Mouse (Mus musculus): ENCODE results near the gene Sez6. TPM values are rescaled to one million over a fixed set of nuclear protein-coding genes. Genes with fewer than 3 reads are reported as not detected.

The Sez6 gene
- polyA plus RNA-seq, 1 experiment from 2014 or later, result 0.15 TPM

DNA sequence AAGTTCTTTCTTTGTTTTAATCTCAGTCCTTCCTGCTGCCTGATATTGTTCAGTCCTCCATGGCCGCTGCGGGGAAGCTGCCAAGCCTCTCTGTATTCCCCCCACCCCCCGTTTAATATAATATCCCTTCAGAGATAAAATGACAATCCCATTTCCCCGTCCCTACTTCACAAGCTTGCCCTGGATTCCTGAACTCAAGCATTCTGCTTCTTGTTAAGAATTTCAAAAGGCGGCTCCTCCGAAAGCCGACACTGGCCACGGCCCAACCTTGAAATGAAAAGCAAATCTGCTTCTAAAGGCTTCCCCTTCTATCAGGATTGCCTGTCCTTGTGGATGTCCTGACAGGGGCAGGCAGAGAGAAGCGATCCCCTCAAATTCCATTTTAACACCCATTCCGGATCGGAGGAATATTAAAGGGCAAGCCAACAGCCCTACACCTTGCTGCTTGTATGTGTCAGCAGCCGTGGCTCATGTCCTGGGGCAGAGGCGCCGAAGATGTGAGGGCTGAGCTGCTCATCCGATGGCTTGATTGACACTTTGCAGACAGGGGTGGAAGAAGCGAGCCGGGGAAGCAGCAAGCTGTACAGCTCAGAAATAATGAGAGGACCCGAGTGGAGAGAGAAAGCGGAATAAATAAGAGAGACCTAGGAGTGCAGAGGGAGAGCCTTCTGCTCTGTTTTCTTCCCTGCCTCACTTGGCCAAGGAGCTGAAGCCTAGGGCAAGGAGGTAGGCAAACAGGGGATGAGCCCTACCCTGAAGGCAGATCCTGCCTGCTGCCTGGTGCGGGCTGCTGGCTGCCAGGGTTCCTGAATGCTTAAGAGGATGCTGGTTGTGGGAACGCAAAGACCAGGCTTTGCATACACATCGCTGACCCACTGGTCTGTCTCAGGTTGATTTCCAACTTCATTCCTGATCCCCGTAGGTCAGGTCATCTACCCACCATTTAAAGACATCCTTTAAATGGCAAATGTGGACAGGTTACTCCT, 33.5 kb upstream of the Sez6 start:
- WGBS, result 15% methylated on average over 23 of the region's 23 CpGs
- no peak for ATAC-seq (ENCODE audit: insufficient number of reproducible peaks, insufficient read depth, low FRiP score, low read depth)
- Histone ChIP-seq H3K27ac (replicated peaks in 1 of 2; ENCODE audit: control insufficient read depth in 1 of 2, insufficient read depth in 1 of 2, low read depth in 2 of 2, low read length in 2 of 2) (no peak overlapping the region), H3K27me3 (ENCODE audit: control insufficient read depth, insufficient read depth, low read length) (0 out of 2 replicates have a peak, but pooled peaks cover 6% of the 10 kb centered on the region), H3K9ac (ENCODE audit: low read length) (peak overlapping the region; percentile 41; the same call in 1 of the 2 replicates), H3K36me3 (ENCODE audit: control insufficient read depth, insufficient read depth, low read length) (no peaks in the 10 kb centered on the region), H3K4me2 (ENCODE audit: low read length) (peak overlapping the region; percentile 57), H3K9me3 (ENCODE audit: control insufficient read depth, low read length) (no peaks in the 10 kb centered on the region), H3K4me3 (ENCODE audit: control insufficient read depth in 1 of 2, insufficient read depth in 1 of 2, low read depth in 1 of 2, low read length in 2 of 2) (peak overlapping the region; percentile 22 to 24; a peak in 3 of 4 replicates), H3K4me1 (ENCODE audit: control insufficient read depth in 2 of 2, insufficient read depth in 2 of 2, low read length in 2 of 2) (peaks cover 22 to 33% of the 10 kb centered on the region in 2 experiments)

DNA sequence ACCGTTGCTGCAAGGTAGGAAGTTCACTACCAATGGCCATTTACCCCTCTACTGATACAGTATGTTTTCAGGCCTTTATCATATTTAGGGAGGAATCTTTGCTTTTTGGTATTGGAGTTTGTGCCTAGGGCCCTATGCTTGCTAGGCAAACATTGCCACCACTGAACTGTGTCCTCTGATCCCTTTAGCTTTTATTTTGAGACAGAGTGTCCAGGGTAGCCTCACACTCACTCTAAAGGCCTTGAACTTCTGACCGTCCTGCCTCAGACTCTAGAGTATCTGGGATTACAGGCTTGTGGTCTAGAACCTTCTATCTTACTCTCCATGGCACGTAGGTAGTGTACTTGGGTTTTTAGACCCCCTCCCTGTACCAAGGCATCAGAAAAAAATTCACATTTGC, 30.4 kb upstream of the Sez6 start:
- Histone ChIP-seq H3K36me3 (ENCODE audit: control insufficient read depth, insufficient read depth, low read length) (no peaks in the 10 kb centered on the region), H3K4me2 (ENCODE audit: low read length) (no peak overlapping the region), H3K4me1 (ENCODE audit: control insufficient read depth in 2 of 2, insufficient read depth in 2 of 2, low read length in 2 of 2) (peaks cover 7 to 16% of the 10 kb centered on the region in 2 experiments; a peak in 3 of 4 replicates), H3K4me3 (ENCODE audit: control insufficient read depth in 1 of 2, insufficient read depth in 1 of 2, low read depth in 1 of 2, low read length in 2 of 2) (no peak overlapping the region), H3K27me3 (ENCODE audit: control insufficient read depth, insufficient read depth, low read length) (0 out of 2 replicates have a peak, but pooled peaks cover 6% of the 10 kb centered on the region), H3K27ac (replicated peaks in 1 of 2; ENCODE audit: control insufficient read depth in 1 of 2, insufficient read depth in 1 of 2, low read depth in 2 of 2, low read length in 2 of 2) (no peak overlapping the region), H3K9me3 (ENCODE audit: control insufficient read depth, low read length) (no peaks in the 10 kb centered on the region), H3K9ac (ENCODE audit: low read length) (no peak overlapping the region)
- 88% methylated on average over 3 of the region's 3 CpGs for WGBS
- ATAC-seq (ENCODE audit: insufficient number of reproducible peaks, insufficient read depth, low FRiP score, low read depth), result no peak

DNA sequence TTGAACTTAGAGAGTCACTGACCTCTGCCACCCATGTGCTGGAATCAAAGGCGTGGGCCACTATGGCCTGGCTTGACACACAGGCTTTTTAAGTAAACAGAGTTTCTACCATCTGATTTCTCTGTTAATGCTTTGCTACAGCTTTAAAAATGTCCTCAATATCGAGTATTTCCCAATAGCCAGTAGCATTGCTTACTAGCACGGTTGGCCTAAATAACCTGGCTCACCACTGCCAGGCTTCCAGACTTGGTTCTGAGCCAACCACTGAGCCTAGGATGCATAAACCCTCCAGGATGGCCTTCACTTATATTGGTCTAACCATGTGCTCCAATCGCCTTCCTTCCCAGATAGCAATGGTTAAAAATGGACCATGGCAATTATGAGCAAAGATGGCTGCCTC, 29.9 kb upstream of the Sez6 start:
- H3K9ac ChIP-seq (ENCODE audit: low read length), result no peak overlapping the region
- peaks cover 7 to 16% of the 10 kb centered on the region in 2 experiments; a peak in 3 of 4 replicates for H3K4me1 ChIP-seq (ENCODE audit: control insufficient read depth in 2 of 2, insufficient read depth in 2 of 2, low read length in 2 of 2)
- 0 out of 2 replicates have a peak, but pooled peaks cover 6% of the 10 kb centered on the region for H3K27me3 ChIP-seq (ENCODE audit: control insufficient read depth, insufficient read depth, low read length)
- H3K9me3 ChIP-seq (ENCODE audit: control insufficient read depth, low read length), result no peaks in the 10 kb centered on the region
- no peak overlapping the region for H3K27ac ChIP-seq (replicated peaks in 1 of 2; ENCODE audit: control insufficient read depth in 1 of 2, insufficient read depth in 1 of 2, low read depth in 2 of 2, low read length in 2 of 2)
- H3K4me3 ChIP-seq (ENCODE audit: control insufficient read depth in 1 of 2, insufficient read depth in 1 of 2, low read depth in 1 of 2, low read length in 2 of 2), result no peak overlapping the region
- no peak overlapping the region for H3K4me2 ChIP-seq (ENCODE audit: low read length)
- 87% methylated on average over 4 of the region's 4 CpGs for WGBS
- no peak for ATAC-seq (ENCODE audit: insufficient number of reproducible peaks, insufficient read depth, low FRiP score, low read depth)
- H3K36me3 ChIP-seq (ENCODE audit: control insufficient read depth, insufficient read depth, low read length), result no peaks in the 10 kb centered on the region

DNA sequence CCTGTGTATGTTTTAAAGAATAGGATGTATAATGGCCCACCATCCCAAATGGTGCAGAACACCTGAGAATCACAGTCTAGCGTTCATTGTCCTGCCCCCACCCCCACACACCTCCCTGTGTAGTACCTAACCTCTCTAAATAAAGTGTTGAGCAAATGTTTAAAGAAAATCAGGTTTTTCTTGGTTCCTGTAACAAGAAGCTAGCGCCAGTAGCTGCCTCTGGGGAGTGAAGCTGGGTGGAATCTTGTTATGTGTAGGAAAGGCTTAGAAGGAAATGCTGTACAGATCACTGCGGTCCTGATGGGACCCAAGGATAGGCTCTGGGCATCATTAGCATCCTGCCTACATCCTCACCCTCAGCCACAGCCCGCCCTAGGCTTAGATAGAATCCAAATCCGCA, 29.2 kb upstream of the Sez6 start:
- H3K27me3 ChIP-seq (ENCODE audit: control insufficient read depth, insufficient read depth, low read length), result 0 out of 2 replicates have a peak, but pooled peaks cover 6% of the 10 kb centered on the region
- no peaks in the 10 kb centered on the region for H3K9me3 ChIP-seq (ENCODE audit: control insufficient read depth, low read length)
- H3K27ac ChIP-seq (replicated peaks in 1 of 2; ENCODE audit: control insufficient read depth in 1 of 2, insufficient read depth in 1 of 2, low read depth in 2 of 2, low read length in 2 of 2), result no peak overlapping the region
- no peak overlapping the region for H3K4me2 ChIP-seq (ENCODE audit: low read length)
- no peak overlapping the region for H3K9ac ChIP-seq (ENCODE audit: low read length)
- 66% methylated on average over 5 of the region's 5 CpGs for WGBS
- H3K4me3 ChIP-seq (ENCODE audit: control insufficient read depth in 1 of 2, insufficient read depth in 1 of 2, low read depth in 1 of 2, low read length in 2 of 2), result no peak overlapping the region
- no peaks in the 10 kb centered on the region for H3K36me3 ChIP-seq (ENCODE audit: control insufficient read depth, insufficient read depth, low read length)
- ATAC-seq (ENCODE audit: insufficient number of reproducible peaks, insufficient read depth, low FRiP score, low read depth), result no peak
- H3K4me1 ChIP-seq (ENCODE audit: control insufficient read depth in 2 of 2, insufficient read depth in 2 of 2, low read length in 2 of 2), result peaks cover 7 to 11% of the 10 kb centered on the region in 2 experiments; a peak in 3 of 4 replicates

DNA sequence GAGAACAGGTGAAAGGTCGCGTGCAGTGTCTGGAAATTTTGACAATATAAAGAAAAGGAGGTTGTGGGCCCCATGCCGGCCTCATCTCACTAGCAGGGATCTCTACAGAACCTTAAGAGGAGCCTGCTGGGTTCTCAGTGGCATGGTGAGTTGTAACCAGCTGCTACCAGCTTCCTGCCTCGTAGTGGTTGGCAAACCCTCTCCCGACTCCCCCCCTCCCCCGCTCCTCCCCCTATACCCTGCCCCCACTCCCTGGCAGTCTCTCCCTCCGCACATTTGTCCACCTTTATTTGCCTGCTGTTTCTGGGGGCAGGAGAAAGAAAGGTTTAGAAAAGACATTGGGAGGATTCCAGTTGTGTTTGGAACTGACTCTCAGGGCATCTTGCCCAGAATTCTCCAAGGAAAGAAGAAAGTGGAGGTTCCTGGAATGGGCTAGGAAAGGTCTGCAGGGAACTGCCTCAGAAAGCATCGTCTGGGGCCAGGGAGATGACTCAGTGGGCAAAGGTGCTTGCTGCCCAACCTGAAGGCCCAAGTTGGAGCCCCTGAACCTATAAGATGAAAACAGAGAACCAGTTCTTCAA, 28.7 kb upstream of the Sez6 start:
- H3K4me1 ChIP-seq (ENCODE audit: control insufficient read depth in 2 of 2, insufficient read depth in 2 of 2, low read length in 2 of 2), result peaks cover 7% of the 10 kb centered on the region in 2 experiments; a peak in 2 of 4 replicates
- WGBS, result 62% methylated on average over 8 of the region's 8 CpGs
- ATAC-seq (ENCODE audit: insufficient number of reproducible peaks, insufficient read depth, low FRiP score, low read depth), result no peak
- H3K9ac ChIP-seq (ENCODE audit: low read length), result no peak overlapping the region
- H3K27me3 ChIP-seq (ENCODE audit: control insufficient read depth, insufficient read depth, low read length), result 0 out of 2 replicates have a peak, but pooled peaks cover 6% of the 10 kb centered on the region
- no peaks in the 10 kb centered on the region for H3K36me3 ChIP-seq (ENCODE audit: control insufficient read depth, insufficient read depth, low read length)
- no peak overlapping the region for H3K4me3 ChIP-seq (ENCODE audit: control insufficient read depth in 1 of 2, insufficient read depth in 1 of 2, low read depth in 1 of 2, low read length in 2 of 2)
- H3K4me2 ChIP-seq (ENCODE audit: low read length), result no peak overlapping the region
- no peaks in the 10 kb centered on the region for H3K9me3 ChIP-seq (ENCODE audit: control insufficient read depth, low read length)
- H3K27ac ChIP-seq (replicated peaks in 1 of 2; ENCODE audit: control insufficient read depth in 1 of 2, insufficient read depth in 1 of 2, low read depth in 2 of 2, low read length in 2 of 2), result no peak overlapping the region

DNA sequence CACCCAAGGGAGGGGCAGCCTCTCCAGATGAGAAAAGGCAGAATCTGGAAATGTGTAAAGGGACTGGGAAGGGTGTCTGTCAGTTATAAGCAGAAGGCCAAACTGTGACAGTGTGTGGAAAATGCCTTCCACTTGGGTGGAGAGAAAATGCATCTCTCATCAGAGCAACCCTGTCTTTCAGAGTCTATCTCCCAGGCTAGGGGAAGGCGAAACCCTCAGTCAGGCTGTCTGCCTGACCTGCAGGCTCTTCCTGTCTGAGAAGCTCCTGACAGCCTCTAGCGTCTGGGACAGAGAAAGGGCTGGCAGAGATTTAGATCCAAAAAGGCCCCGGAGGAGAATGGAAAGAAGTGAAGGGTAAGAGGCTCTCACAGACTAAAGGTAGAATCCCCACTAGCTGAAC, 26.8 kb upstream of the Sez6 start:
- Histone ChIP-seq H3K9me3 (ENCODE audit: control insufficient read depth, low read length) (no peaks in the 10 kb centered on the region), H3K27ac (replicated peaks in 1 of 2; ENCODE audit: control insufficient read depth in 1 of 2, insufficient read depth in 1 of 2, low read depth in 2 of 2, low read length in 2 of 2) (no peak overlapping the region), H3K4me1 (ENCODE audit: control insufficient read depth in 2 of 2, insufficient read depth in 2 of 2, low read length in 2 of 2) (peaks cover 2 to 3% of the 10 kb centered on the region in 2 experiments; a peak in 1 of 4 replicates), H3K9ac (ENCODE audit: low read length) (0 out of 2 replicates have a peak overlapping the region, but pooled peaks have one; percentile 12), H3K4me2 (ENCODE audit: low read length) (no peak overlapping the region), H3K27me3 (ENCODE audit: control insufficient read depth, insufficient read depth, low read length) (no peaks in the 10 kb centered on the region), H3K4me3 (ENCODE audit: control insufficient read depth in 1 of 2, insufficient read depth in 1 of 2, low read depth in 1 of 2, low read length in 2 of 2) (no peak overlapping the region), H3K36me3 (ENCODE audit: control insufficient read depth, insufficient read depth, low read length) (no peaks in the 10 kb centered on the region)
- ATAC-seq (ENCODE audit: insufficient number of reproducible peaks, insufficient read depth, low FRiP score, low read depth), result no peak
- 15% methylated on average over 3 of the region's 3 CpGs for WGBS

DNA sequence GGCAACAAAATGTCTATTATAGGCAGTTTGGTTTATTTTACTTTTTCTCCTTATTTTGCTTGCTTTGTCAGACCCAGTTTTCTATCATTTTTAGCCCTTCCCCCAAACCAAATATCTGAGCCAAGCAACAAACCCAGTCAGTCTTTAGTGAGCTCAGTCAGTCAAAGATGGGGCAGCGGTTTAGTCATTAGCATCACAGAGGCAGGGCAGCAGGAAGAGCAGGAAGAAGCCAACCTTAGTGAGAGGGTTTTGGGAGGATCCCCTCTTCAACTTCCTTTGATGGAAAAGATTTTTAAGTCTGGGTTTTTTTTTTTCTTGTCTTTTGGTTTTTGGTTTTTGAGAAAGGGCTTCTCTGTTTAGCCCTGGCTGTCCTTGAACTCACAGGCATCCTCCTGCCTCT, 25.9 kb upstream of the Sez6 start:
- 63% methylated on average over 1 of the region's 1 CpGs for WGBS

More for the DNA sequence above, 25.9 kb upstream of the Sez6 start:
- Histone ChIP-seq H3K9me3 (ENCODE audit: control insufficient read depth, low read length) (no peaks in the 10 kb centered on the region), H3K27ac (replicated peaks in 1 of 2; ENCODE audit: control insufficient read depth in 1 of 2, insufficient read depth in 1 of 2, low read depth in 2 of 2, low read length in 2 of 2) (no peak overlapping the region), H3K36me3 (ENCODE audit: control insufficient read depth, insufficient read depth, low read length) (no peaks in the 10 kb centered on the region), H3K4me3 (ENCODE audit: control insufficient read depth in 1 of 2, insufficient read depth in 1 of 2, low read depth in 1 of 2, low read length in 2 of 2) (no peak overlapping the region), H3K27me3 (ENCODE audit: control insufficient read depth, insufficient read depth, low read length) (no peaks in the 10 kb centered on the region), H3K4me1 (ENCODE audit: control insufficient read depth in 2 of 2, insufficient read depth in 2 of 2, low read length in 2 of 2) (peaks cover 2 to 3% of the 10 kb centered on the region in 2 experiments; a peak in 1 of 4 replicates), H3K9ac (ENCODE audit: low read length) (no peak overlapping the region), H3K4me2 (ENCODE audit: low read length) (no peak overlapping the region)
- no peak for ATAC-seq (ENCODE audit: insufficient number of reproducible peaks, insufficient read depth, low FRiP score, low read depth)

All from heart, embryonic 14.5 days (tissue).